Mouse (Mus musculus): ENCODE measurements around the gene Cldn2. TPM values are rescaled to one million over a fixed set of nuclear protein-coding genes. Genes with fewer than 3 reads are reported as not detected.

Cldn2 gene
- total RNA-seq, 2 experiments from 2014 or later, result not detected

- DNase-seq (ENCODE audit: low spot score), result no peak
- intact Hi-C loops (cut with DNase I), result no loop called here
These were observed 5.3 kb downstream of the Cldn2 start for GRCm38 (mm10) chrX:139805918-139806317.

GRCm38 (mm10) chrX:139807391-139807790, 6.8 kb downstream of the Cldn2 start:
- intact Hi-C loops (cut with DNase I), result no loop called here
- DNase-seq (ENCODE audit: low spot score), result no peak

GRCm38 (mm10) chrX:139808085-139808484, 7.5 kb downstream of the Cldn2 start:
- intact Hi-C loops (cut with DNase I), result no loop called here
- DNase-seq (ENCODE audit: low spot score), result no peak

DNA sequence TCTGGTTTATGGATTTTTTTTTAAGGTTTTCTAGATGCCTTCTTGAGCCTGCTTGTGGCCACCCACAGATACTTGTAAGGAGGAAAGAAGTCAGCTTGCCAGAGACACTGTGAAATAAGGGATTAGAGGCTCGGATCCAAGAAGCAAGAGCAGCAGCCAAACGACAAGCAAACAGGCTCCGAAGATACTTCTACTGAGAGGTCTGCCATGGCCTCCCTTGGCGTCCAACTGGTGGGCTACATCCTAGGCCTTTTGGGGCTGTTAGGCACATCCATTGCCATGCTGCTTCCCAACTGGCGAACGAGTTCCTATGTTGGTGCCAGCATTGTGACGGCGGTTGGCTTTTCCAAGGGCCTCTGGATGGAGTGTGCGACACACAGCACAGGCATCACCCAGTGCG, 7.9 kb downstream of the Cldn2 start:
- DNase-seq (ENCODE audit: low spot score), result no peak
- intact Hi-C loops (cut with DNase I), result no loop called here

GRCm38 (mm10) chrX:139812636-139813298, 12.1 kb downstream of the Cldn2 start:
- DNase-seq (ENCODE audit: low spot score), result no peak
- intact Hi-C loops (cut with DNase I), result no loop called here

DNA sequence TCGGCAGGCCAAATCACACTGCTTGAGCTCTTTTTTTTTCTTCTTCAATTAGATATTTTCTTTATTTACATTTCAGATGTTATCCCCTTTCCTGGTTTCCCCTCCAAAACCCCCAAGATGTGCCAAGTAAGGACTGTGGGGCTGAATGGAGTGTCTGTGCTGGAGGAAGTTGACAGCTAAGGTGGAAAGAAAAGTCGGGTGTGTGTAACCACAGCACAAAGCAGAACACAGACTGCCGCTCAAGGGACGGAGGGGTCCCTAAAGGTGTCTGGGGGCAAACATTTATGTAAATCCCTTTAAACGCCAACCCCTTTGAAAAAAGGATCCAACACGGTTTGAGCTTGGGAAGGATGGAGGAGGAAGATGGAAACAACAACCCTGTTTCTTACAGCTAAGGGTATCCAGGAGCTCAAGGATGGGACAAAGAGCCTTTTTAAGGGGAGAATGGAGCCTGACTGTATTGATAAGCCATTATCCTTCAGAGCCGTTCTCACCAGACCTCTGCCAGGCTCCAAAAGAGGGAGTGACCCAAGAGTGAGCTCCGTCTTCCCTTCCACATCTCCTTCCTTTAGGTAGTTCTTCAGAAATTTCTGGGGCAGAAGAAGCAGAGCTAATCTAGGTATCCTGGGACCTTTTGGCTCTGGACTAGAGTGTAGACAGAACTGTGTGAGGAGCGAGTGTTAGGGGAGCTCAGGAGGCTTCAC, 12.8 kb downstream of the Cldn2 start:
- intact Hi-C loops (cut with DNase I), result no loop called here

GRCm38 (mm10) chrX:139814018-139814635, 13.5 kb downstream of the Cldn2 start:
- DNase-seq (ENCODE audit: low spot score), result no peak
- intact Hi-C loops (cut with DNase I), result no loop called here

More for the DNA sequence above, 12.8 kb downstream of the Cldn2 start:
- DNase-seq (ENCODE audit: low spot score), result no peak

DNA sequence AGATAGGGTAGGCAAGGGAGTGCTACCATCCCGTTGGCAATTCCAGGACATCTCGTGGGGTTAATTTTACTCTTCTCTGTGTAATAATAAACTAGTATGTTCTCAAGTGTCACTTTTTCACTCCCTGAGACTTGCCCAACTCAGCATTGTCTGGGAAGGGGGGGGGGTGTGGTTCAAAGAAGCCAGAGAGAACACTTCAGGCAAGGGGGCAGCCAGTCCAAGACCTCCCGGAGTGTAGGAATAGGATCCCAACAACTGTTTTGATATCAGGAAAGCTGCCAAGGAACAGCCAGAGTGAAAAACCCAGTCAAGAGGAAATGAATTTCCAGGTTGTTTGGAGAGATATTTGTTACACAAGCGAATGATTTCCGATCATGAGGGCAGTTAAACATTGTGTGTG, 14.6 kb downstream of the Cldn2 start:
- DNase-seq (ENCODE audit: low spot score), result no peak
- intact Hi-C loops (cut with DNase I), result no loop called here

DNA sequence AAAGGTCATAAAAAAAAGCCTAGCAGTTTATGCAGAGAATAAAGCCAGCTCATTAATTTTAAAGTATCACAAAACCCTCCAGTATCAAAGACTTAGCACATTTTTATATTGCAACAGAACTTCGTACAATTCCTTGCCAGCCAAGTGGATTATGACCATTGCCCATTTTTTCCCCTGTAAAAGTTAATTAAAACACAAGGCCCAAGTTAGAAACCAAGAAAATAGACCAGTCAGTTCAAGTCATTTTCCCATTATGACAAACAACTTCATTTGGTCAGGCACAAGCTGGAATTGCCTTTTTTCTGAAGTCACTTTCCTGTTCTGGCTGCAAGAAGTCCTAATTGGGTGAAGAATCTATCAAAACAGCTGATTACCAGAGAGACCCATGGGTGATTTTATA, 24.8 kb downstream of the Cldn2 start:
- intact Hi-C loops (cut with DNase I), result no loop called here
- DNase-seq (ENCODE audit: low spot score), result no peak

DNA sequence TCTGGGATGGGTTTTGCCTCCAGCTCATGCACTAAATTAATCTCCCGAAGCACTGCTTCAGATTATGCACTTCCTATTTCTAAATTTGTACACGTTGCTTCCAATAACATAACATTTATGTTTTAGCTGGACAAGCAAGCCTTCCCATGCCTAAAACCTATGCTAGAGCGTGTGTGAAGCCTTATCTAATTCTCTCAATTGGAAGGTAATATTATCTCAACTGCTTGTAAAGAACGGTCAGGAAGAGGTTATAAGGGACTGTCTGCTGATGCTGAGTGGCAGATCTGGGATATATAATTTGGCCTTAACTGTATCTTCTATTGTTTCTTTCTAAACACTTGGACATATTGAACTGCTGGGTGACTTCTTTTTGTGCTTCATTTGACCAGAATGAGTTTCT, 26.3 kb downstream of the Cldn2 start:
- DNase-seq (ENCODE audit: low spot score), result no peak
- intact Hi-C loops (cut with DNase I), result no loop called here

GRCm38 (mm10) chrX:139828363-139829092, 27.9 kb downstream of the Cldn2 start:
- DNase-seq (ENCODE audit: low spot score), result no peak
- intact Hi-C loops (cut with DNase I), result no loop called here

DNA sequence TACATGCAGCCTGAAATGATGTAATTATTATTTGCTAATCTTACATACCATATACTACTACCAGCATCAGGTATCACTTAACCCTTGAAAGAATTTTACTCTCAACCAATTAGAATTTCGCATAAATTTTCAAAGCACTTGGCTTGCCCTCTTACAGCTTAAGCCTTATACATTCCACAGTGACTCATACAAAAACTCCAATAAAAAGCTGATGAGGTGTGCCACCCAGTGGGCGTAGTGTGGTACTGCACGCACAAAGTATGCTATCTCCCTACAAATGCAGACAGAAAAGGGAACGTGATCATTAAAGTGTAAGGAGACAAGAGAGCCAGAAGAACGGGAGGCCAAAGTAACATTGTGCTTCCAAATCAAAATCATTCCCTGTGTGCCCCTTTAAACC, 31.8 kb downstream of the Cldn2 start:
- no peak for DNase-seq (ENCODE audit: low spot score)
- intact Hi-C loops (cut with DNase I), result loop anchor here (2.0 to 10.0 kb wide), 3 partner anchors 58 to 458 kb away; no protein-coding TSS in a partner anchor

- intact Hi-C loops (cut with DNase I), result loop anchor here (10.0 kb wide), 1 partner anchor 464 kb away; no protein-coding TSS in a partner anchor
- DNase-seq (ENCODE audit: low spot score), result no peak
These were observed 38.4 kb downstream of the Cldn2 start for GRCm38 (mm10) chrX:139839057-139839456.

GRCm38 (mm10) chrX:139841091-139841490, 40.5 kb downstream of the Cldn2 start:
- intact Hi-C loops (cut with DNase I), result no loop called here
- DNase-seq (ENCODE audit: low spot score), result no peak

GRCm38 (mm10) chrX:139854795-139855194, 54.2 kb downstream of the Cldn2 start:
- intact Hi-C loops (cut with DNase I), result no loop called here
- DNase-seq (ENCODE audit: low spot score), result no peak

DNA sequence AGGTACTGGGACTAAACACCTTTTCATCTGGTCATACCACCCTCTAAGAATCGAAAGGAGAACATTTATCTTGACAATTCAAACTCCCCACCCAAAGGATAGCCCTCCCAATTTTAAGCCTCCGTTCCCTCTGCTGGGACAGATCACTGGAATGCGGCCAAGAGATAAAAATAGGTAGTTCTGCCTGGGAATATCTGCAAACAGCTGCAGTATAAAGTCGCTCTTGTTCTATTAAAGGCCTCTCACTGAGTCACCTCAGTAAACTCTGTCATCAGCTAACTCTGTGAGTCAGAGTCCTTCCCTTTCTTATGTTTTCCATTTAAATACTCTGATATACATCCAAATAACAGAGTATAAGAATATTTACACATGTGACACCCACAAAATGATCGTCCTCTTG, 58.8 kb downstream of the Cldn2 start:
- intact Hi-C loops (cut with DNase I), result no loop called here
- DNase-seq (ENCODE audit: low spot score), result no peak

Other genes starting within 250 kb of the Cldn2 start
- gene Rnf128, start 237.5 kb upstream of the Cldn2 start, total RNA-seq (2021), result 10 to 100 TPM; 72.2 to 82.0 TPM
- 1 to 10 TPM; 5.2 to 5.5 TPM for gene Tbc1d8b, start 115.8 kb upstream of the Cldn2 start, total RNA-seq (2021)
- not detected for gene Gm15013, start 86.3 kb upstream of the Cldn2 start, total RNA-seq (2021)
- not detected for gene Ripply1, start 18.5 kb upstream of the Cldn2 start, total RNA-seq (2021)
- gene Morc4, start 70.8 kb downstream of the Cldn2 start, total RNA-seq (2021), result 1 to 10 TPM; 5.2 to 5.3 TPM
- gene Rbm41, start 197.8 kb downstream of the Cldn2 start, total RNA-seq (2021), result 1 to 10 TPM; 7.6 to 7.8 TPM